Mouse (Mus musculus): Measurements from ENCODE around the gene Fmn2.

The Fmn2 gene

GRCm38 (mm10) chr1:174501661-174502030 lies at the start of gene Fmn2:
Fmn2 (plus strand) TSS chr1:174501825.
- no peak for DNase-seq

GRCm38 (mm10) chr1:174455100-174455499 lies 46.5 kb upstream of the Fmn2 start:
- DNase-seq, result no peak

DNA sequence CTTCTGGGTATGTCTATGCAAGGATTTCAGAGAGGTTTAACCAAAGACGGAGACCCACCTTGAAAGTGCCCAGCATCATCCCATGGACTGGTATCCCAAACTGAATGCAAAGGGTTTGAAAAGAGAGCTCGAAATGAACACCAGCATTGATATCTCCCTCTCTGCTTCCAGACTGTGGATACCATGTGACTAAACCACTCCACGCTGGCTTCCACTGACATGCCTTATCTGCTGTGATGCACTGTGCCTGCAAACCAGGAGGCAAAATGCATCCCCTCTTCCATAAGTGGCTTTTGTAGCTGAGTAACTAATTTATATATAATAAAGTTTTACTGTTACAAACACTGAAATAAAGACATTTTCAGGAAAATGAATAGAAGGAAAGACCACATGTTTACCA lies 36.2 kb upstream of the Fmn2 start:
- DNase-seq, result no peak

DNA sequence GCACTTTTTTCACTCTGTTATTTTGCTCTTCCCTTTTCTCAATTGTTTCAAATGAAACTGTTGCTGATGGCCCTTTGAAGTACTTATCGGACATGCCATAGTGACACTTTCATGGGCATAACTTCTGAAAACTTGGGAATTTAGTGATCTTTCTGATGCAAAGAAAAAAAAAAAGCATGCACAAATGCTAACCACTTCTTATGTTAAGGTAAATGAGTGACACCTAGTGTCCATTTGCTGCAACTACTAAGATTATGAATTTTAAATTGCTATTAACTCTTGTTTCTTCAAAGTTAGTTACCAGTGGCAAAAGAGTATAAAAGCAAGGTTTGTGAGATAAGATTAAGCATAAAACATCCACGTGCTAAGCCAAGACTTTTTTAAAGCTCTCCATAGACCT lies 35.4 kb upstream of the Fmn2 start:
- DNase-seq, result no peak

- DNase-seq, result no peak
Observed at GRCm38 (mm10) chr1:174469736-174470135, 31.9 kb upstream of the Fmn2 start.

DNA sequence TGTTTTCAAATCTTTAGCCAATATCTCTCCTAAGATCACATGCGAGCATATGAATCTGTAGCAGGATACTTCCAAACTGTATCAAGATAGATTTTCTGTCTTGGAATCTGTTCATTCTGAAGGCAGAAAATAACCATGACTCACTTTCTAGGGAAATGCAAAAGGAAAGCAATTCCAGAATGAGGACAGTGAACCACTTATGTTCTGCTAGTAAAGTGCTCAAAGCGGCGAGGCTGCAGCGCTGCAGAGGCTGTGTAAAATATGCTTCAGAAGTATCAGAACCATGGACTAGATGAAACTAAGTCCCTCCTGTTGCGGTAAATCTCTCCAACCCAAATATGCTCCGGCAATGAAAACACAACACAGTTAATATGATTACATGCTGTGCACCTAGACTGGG lies 19.1 kb upstream of the Fmn2 start:
- DNase-seq, result no peak

DNA sequence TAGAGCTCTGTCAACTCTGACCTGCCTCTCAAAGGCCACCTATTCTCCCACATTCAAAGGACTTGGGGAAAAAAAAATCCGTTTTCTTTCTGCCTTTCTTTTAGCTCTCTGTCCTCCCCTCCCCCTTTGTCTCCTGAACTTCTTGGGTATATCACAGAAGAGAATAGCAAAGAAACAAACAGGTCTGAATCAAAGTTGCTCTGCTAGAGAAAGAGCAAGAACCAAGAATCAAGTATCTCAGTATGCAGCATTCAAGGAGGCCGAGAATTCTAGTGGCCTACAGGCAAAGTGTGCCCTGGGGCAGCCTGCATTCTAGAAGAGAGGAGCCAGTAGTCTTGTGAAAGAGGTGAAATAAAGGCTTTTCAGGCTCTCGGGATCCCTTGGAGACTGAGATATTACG lies 1.6 kb upstream of the Fmn2 start:
- DNase-seq, result no peak

GRCm38 (mm10) chr1:174501011-174501410 lies 614 bp upstream of the Fmn2 start:
- DNase-seq, result no peak

DNA sequence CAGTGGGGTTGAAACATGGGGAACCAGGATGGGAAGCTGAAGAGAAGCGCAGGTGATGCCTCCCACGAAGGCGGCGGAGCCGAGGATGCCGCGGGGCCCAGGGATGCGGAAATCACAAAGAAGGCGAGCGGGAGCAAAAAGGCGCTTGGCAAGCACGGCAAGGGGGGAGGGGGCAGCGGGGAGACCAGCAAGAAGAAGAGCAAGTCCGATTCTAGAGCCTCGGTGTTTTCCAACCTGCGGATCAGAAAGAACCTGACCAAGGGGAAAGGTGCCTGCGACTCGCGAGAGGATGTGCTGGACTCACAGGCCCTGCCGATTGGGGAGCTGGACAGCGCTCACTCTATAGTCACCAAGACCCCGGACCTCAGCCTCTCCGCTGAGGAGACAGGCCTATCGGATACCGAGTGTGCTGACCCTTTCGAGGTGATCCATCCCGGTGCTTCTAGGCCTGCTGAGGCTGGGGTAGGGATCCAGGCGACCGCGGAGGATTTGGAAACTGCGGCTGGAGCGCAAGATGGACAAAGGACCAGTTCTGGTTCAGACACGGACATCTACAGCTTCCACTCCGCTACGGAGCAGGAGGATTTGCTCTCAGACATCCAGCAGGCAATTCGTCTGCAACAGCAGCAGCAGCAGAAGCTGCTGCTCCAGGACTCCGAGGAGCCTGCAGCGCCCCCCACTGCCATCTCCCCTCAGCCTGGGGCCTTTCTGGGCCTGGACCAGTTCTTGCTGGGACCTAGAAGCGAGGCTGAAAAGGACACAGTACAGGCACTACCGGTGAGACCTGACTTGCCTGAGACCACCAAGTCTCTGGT lies 613 bp downstream of the Fmn2 start:
- no peak for DNase-seq

GRCm38 (mm10) chr1:174502846-174503745 lies 1.5 kb downstream of the Fmn2 start:
- no peak for DNase-seq

DNA sequence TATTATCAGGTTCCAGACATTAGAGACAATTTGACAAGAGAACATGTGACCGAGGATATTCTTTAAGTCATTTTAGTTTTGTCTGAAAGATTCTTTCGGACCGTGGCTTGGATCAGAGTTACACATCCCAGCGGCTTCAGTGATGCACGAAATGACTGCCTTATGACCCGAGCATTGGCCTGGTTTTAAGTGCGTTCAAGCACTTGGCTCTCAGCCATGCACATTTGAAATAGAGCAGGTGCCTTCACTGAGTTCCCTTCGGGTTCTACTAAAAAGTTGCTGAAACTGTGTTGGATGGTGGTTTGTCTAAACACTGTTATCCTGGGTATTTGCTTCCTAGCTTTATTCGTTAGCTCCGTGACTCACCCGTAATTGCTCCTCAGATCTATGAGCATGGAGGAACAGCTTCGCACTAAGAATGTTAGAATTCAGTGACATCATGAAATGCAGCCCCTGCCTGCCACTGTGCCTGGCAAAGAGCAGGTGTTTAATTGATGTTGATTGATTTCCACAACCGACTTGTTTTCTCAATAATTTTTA lies 7.0 kb downstream of the Fmn2 start:
- no peak for DNase-seq

DNA sequence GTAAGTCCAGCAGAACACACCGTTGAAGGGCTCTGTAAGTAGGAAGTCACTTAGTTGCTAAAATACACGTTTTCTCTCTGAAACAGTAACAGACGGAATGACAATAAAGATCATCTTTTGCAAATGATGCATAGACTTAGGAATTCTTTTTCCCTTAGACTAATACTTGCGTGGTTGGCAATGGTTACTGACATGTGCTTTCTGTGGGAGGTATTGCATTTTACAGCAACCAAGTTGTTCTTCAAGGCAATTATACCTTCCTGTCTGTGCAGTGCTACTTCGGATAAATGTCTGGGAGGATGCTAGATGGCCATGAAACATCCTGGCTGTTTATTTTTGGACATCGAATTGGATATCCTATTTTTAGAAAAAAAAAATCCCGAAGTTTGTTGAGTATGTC lies 11.8 kb downstream of the Fmn2 start:
- no peak for DNase-seq

DNA sequence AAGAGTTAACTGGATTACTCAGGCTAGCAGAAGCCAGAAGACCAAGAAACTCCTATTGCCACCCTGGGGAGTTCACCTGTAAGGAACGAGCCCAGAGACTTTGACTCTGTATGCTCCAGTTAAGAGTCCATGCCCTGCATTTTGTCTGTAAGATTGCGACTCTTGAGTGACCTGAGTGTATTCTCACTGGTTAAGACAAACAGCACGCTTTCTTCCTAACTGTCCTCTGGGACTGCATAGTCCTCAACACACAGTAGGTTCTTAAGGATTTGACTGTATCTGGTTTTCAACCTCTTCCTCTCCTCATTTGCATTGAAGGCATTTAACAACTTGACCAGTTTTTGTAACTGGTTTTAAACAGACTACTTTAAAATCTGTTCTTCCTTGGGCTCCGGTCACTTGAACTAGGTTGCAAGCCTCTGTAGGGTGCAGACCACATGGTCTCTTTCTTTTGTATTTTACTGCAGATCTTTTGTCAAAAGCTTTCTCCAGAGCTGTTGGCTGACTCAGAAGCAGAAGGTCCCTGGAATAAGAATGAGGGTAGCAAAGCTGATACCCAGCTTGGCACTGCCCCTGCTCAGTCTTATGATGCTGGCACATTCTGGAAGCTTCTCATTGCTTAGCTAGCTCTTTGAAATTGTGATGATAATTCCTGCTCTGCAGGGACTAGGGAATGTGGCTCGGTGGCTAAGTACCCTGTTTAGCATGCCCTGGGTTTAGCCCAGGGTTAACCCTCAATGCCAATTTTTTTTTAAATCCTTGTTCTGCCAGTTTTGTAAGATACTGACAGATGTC lies 20.5 kb downstream of the Fmn2 start:
- DNase-seq, result no peak

- DNase-seq, result no peak
Observed at GRCm38 (mm10) chr1:174522809-174523511, 21.3 kb downstream of the Fmn2 start.

GRCm38 (mm10) chr1:174523512-174523828 lies 21.8 kb downstream of the Fmn2 start:
- no peak for DNase-seq

DNA sequence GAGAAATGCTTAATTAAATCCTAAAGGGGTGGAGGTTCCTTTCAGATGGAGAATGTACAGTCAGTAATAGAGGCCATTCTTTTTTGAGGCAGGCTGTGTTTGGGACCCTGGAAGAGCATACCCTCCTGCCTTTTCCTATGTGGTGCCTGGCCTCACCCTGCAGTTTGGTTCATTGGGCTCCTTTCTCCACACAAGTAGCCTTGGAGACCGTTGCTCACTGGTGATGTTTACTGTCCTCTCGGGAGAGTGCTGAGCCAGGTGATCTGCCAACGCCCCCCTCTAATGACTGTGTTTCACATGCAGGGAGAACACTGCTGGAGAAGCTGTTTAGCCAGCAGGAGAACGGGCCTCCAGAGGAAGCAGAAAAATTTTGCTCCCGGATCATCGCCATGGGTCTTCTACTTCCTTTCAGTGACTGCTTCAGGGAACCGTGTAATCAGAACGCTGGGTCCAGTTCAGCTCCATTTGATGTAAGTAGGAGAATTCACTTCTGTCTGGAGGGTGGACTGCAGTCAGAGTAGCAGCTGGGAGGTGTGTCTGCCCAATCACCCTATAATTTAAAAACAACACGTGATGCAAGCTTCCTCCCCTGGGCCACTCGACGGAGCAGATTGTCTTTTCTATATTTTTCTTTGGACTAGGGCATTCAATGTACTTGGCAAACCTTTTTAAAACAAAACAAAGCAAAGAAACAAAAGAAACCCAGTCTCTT lies 35.3 kb downstream of the Fmn2 start:
- no peak for DNase-seq

- no peak for DNase-seq
Observed at GRCm38 (mm10) chr1:174537491-174537890, 35.9 kb downstream of the Fmn2 start.

DNA sequence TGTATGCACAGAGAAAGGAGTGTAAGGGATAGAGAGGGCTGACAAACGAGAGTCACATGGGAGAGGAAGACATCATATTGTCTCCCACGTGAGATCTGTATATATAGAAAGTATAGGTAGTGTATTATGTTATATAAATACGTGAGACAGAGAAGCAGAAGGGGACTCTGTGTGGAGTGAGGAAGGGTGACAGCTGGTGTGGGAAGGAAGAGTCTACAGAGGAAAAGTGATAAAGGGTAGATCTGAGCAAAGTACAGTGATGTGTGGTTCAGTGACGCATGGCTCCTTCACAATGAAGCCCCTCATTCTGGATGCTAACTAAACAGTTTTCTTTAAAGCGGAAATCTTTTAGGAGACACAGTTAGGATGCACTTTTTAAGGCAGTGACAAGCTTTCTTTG lies 46.7 kb downstream of the Fmn2 start:
- DNase-seq, result no peak

DNA sequence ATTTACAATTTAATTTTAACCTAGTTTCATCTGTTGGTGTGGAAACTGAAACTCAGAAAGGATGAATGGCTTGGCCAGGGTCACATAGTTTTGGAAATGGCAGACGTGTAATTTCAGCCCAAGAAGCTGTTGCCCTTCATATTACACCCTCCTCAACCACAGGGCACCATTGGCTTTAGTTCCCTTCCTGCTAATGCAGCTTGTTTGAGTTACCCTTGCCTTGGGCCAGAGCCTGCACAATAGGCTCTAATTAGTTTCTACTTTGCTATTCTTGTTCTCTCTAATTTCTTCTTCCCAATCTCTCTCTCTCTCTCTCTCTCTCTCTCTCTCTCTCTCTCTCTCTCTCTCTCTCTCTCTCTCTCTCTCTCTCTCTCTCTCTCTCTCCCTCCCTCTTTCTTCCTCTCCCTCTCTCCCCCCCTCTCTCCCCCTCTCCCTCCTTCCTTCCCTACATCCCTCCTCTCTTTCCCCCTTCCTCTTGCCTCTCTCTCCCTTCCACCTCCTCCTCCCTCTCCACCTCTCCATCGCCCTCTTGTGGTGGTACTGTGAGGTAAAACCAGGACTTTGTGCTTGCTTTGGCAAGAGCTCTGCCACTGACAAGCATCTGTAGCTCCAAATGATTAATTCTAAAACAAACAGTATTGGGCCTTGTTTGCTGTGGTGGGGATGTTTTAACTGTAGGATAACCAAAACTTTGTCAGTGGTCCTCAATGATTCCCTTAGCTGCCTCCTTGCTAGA lies 51.8 kb downstream of the Fmn2 start:
- DNase-seq, result no peak

- no peak for DNase-seq
Observed at GRCm38 (mm10) chr1:174555412-174555811, 53.8 kb downstream of the Fmn2 start.

GRCm38 (mm10) chr1:174557211-174557610 lies 55.6 kb downstream of the Fmn2 start:
- DNase-seq, result no peak

Measured in kidney, adult 11 months (tissue).